Mouse (Mus musculus): ENCODE measurements at regions not wholly inside any gene's neighbourhood (a gene's known extent, or its start where the extent isn't known, plus 50 kb on each side); places are given as distances from the start of the nearest gene placed in this dataset.

GRCm38 (mm10) chr5:41563441-41563840, 144.5 kb downstream of the Rab28 start:
- DNase-seq = no peak

- no peak for DNase-seq
These were observed 145.7 kb downstream of the Rab28 start for GRCm38 (mm10) chr5:41562299-41562698.

DNA sequence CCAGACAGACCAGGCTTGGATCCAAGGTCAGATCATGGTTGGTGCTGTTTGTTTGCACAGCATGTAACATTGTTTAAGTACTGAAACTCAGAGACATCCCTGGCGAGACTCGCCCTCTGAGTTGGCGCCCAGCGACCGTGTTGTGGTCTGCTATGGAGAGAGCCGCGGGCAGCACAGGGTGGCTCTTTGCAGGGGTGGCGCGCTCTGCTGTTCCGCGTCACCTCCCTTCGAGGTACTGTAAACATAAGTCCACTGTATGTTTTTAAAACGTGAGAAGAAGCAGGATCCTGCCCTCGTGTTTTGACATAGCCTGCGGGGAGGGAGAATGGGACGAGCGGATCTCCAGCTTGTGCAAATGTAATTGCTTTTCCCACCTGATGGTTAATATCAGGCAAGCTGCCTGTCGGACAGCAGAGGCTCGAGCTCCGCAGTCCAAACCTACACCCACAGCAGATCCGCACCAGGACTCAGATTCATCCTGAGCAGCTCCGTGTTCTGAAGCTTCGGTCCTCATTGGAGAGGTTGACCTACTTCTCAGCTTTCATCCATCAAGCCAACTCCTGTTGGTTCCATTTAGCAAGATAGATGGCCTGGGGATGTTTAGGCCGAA, 151.2 kb downstream of the Rab28 start:
- peak; percentile 22 for DNase-seq

GRCm38 (mm10) chr5:41554312-41554711, 153.6 kb downstream of the Rab28 start:
- DNase-seq = no peak

DNA sequence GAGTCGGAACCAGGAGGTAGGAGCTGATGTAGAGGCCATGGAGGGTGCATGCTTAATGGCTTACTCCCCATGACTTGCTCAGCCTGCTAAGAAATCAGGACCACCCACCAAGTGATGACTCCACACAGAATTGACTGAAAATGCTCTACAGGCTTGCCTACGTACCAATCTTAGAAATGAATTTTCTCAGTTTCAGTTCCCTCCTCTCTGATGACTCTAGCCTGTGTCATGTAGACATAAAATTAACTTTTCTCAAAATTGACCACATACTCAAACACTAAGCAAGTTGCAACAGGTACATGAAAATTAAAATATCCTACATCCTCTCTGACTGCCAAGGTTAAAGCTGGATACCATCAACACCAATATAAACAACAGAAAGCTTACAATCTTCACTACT, 157.9 kb downstream of the Rab28 start:
- no peak for DNase-seq

- no peak for DNase-seq
These were observed 161.0 kb downstream of the Rab28 start for GRCm38 (mm10) chr5:41546909-41547308.

- DNase-seq = peak; percentile 0
These were observed 167.2 kb downstream of the Rab28 start for GRCm38 (mm10) chr5:41540789-41541188.

GRCm38 (mm10) chr5:41534598-41534997, 173.4 kb downstream of the Rab28 start:
- DNase-seq = no peak

All from retina, postnatal 1 day (tissue).